Mouse (Mus musculus) heart, postnatal 25 days (tissue): Measurements from ENCODE around the gene Hlcs. TPM values are rescaled to one million over a fixed set of nuclear protein-coding genes. Genes with fewer than 3 reads are reported as not detected.

Experiments
- DNase-seq: peaks from one replicate; pipeline ENCODE4 v3.0.0; 2022; ENCODE audit warnings: low spot score
- intact Hi-C: fragments of 180-260 bp; cut with DNase I; formaldehyde crosslinking; loops from one replicate; pipeline ENCODE4 v1.15.1; 2025
- total RNA-seq, 2 experiments: library from RNA; stranded (reverse); gene quantifications; 2 replicates each; pipeline ENCODE4 v1.2.3; 2021

Gene Hlcs
- total RNA-seq, 2 experiments from 2014 or later, result 5.0 to 5.7 TPM

DNA sequence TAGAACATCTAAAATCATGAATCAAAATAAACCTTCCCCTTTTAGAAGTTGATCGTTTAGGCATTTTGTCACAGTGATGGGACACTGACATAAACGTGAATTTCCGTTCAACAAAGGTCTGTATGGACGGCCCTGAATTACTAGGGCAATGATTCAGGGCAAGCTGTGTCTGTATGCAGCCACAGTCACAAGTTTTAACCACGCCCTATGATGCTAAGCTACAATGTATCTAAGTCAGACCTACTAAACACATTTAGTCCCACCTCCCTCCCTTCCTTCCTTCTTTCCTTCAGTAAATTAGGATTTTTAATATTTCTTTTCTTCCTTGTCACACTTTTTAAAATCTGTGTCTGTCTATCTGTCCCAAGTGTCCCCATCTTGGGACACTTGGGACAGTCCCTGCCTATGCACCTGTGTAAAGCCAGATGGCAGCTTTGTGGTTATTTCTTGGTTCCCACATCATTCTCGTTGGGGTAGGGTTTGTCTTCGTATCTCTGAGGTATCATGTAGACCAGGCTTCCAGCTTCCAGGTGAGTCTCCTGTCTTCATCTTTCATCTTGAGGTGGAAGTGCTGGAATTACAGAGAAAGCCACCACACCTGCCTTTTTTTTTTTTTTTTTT is 137.9 kb downstream of the Hlcs start:
- no peak for DNase-seq
- intact Hi-C loops, result no loop called here

DNA sequence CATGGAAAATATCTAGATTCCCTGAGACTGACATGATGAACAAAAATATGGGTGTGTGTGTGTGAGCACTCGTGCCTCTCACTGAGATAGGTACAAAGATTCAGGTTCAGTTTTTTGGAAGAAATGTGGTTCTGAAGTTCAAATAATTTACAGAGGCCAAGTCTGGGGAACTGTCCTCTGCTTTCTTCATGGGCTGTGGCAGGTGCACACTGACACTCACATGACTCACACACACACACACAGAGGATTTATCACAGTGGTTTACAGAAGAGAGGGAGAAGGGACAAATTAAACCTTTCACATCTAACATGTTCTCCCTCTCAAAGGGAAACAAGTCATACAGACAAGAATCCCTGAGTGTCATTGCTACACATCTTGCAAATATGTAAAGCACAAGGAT is 140.0 kb downstream of the Hlcs start:
- no peak for DNase-seq
- intact Hi-C loops, result no loop called here

DNA sequence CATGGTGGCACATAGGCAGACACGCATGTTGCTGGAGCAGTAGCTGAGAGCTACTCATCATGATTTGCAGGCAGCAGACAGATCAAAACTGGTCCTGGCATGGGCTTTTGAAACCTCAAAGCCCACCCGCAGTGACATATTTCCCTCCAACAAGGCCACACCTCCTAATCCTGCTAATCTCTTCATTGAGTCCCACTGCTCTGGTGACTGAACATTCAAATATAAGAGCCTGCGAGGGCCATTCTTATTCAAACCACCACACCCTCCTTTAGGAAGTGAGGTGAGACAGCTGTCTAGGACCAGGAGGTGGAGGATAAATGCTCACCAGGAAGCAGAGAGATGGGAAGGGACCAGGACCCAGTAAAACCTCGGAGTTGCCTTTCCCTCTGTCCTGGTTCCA is 143.2 kb downstream of the Hlcs start:
- intact Hi-C loops, result no loop called here
- no peak for DNase-seq

DNA sequence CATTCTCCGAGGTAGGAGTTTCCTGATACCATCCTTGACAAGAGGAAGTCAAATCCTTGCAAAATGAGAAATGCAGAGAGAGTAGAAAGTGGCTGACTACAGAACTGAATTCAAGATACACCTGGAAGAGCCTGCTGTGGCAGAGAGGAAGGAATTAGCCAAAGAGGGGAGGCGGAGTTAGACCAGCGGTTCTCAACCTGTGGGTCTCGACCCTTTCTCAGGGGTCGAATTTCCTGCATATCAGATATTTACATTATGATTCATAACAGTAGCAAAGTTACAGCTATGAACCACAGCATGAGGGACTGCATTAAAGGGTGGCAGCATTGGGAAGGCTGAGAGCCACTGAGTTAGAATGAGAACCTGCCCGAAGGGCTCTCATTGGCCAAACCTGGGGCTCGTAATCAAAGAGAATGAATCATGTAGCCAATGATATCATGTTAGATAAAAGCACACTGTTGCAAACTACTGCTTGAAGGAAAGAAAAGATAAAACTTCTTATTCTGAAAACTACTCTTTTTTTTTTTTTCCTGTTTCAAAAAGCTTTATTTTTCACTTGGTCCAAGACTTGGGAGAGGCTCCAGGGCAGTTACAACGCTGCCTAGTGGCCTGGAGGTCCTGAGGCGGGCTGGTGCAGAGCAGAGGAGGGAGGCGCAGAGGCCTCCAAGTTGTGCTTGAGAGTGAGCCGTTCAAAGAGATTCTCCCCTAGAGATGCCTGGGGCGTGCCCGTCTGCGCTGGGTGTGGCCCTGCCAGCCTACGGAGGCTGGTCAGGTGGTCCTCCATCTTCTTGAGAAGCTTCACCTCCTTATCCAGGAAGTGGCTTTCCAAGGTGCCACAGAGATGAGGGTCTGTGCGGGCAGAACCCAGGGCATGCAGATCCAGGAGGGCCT is 144.5 kb downstream of the Hlcs start:
- no peak for DNase-seq
- intact Hi-C loops, result no loop called here

DNA sequence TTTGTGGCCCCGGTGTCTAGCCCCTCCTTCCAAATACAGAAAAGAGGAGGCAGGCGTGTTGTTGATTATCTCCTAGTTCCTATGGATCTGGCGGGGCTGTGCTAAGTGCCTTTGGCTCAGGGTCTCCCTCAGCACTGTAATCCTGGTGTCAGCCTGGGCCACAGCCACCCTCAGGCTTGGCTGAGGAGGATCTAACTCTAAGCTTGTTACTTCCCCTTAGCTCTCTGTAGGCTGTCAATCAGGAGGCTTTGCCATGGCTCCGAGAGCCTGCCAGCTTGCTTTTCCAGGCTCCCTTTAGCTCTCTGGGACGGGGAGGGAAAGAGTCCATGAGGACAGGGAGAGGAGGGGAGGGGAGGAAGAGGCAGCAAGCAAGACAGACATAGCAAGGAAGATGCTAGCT is 148.4 kb downstream of the Hlcs start:
- intact Hi-C loops, result no loop called here
- DNase-seq, result no peak

DNA sequence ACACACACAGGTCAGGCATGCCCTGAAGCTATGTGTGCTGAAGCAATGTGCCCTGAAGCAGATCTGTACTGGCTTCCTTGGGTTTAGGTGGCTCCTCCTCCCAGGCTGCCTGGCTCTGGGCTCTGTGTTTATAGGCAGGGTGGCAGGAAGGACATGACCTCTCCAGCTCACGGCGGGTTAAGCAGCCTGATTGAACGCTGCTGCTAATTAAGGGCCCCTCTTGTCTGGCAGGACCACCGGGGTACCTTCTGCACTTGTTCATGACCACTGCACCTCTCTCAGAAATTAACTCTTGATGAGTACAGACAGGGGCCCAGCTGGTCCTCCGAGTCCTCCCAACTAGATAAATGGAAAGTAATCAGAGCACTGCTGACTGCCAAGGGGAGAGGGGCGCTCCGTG is 149.1 kb downstream of the Hlcs start:
- intact Hi-C loops, result no loop called here
- no peak for DNase-seq

DNA sequence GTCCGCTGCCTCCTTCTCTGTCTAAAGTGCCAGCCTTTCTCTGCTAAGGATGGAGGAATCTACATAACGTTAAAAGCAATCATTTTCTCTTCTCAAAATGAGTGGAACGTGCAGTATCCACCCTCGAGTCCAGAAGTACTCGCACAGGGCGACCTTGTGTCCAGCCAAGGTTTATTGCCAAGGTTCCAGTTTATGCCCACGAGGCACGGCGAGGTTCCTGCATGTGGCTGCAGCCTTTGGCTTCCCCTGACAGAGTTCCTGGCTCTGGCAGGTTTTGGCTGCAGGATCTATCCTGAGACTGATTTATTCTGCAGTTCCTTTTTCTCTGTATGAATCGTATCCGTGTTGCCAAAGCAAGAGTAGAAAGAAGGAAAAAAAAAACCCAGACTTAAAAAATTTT is 150.3 kb downstream of the Hlcs start:
- DNase-seq, result no peak
- intact Hi-C loops, result no loop called here

DNA sequence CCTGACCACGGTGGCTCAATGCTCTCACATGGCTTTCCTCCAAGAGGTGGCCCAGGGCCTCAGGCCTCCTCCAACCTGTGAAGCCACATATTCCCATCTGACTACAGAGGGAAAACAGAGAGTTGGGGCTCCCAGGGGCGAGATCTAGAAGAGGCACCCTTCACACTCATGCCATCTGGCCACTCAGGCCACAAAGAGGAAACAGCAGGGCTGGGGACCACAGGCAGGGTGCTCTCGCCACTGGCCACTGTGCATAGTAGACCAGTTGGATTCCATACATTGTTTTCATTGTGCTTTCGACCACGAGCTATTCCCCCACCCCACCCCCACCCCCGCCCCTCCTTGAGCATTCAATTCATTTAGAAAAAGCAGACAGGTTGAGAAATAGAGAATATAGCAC is 151.4 kb downstream of the Hlcs start:
- intact Hi-C loops, result no loop called here
- DNase-seq, result no peak

DNA sequence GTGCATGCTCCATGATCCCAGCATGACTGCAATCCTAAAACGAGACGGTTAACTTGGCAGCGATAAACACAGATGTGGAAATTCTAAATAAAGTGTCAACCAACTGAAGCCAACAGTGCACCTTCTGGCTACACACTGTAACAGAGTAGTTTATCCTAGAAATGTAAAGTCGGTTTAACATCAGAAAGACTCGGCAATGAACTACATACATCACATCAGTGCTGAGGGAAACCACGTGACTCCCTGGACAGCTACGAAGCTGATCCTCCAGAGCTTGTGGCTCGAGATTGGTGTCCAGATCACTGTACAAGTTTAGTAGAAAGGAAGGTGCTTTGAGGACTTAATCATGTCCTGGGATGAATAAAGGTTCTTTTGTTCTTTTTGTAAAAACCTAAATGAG is 155.6 kb downstream of the Hlcs start:
- DNase-seq, result no peak
- intact Hi-C loops, result no loop called here

DNA sequence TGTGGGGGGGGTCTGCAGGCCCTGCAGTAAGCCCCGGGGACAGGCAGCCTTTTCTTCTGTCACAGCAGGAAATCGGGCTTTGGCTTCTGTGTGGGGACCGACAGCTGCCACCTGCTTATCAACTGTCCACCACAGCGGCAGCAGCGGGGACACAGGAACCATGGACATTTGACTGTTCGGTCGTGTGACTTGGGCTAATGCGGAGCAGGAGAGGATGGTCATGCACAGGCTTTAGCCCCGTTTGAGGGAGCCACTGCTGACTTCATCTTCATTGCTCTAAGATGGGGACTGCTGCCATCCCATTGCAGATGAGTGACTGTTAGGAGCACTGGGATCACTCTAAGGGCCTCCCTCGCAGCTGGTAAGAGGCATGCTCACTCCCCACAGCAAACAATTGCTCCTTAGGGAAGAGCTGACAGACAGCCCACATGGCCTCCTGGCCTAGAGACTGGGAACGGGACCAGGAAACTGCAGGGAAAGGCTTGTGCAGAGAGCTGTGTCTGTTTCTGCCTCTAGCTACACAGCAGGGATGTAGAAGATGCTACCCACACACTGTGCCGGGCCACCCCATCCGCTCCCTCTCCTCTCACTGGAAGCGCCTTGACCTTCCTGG is 158.2 kb downstream of the Hlcs start:
- no peak for DNase-seq
- intact Hi-C loops, result no loop called here

DNA sequence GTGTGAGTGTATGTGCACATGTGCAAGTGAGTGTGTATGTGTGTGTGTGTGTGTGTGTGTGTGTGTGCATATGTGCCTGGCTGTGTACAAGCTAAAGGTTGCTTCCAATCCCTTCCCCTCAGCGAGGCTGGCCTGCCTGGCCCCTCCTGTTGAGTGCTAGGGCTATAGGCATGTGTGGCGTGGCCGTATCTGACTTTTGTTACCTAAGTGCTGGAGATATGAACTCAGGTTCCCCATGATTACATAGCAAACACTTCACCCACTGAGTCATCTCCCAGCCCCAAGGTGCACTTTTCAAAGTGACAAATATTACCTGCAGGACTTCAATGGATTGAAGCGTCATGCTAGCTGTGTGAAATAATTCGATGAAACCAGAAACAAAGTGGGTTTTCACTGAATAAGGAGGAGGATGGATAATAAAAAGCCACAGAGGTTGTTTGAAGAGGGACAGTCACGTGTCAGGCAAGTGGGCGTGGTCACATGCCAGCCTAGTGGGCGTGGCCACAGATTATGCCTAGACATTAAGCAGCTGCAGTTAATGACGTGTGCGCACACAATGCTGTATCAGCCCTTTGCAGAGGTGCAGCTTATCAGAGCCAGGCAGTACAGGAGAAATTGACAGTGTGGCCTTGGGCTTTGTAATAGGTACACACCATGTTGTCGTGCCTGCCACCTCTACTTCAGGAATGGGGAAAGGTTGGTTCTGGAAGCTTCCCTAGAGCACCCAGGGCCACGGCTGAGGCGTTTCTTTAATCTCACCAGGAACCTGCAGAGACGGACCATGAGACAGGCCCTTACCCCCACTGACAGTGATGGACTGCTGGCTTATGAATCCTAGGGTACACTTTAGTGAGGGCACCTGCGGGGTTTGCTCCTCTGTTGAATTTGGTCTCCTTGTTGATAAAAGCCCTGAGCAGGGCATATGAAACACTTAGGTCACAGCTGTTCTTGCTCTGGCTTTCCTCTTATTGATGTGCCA is 163.0 kb downstream of the Hlcs start:
- no peak for DNase-seq
- intact Hi-C loops, result no loop called here

DNA sequence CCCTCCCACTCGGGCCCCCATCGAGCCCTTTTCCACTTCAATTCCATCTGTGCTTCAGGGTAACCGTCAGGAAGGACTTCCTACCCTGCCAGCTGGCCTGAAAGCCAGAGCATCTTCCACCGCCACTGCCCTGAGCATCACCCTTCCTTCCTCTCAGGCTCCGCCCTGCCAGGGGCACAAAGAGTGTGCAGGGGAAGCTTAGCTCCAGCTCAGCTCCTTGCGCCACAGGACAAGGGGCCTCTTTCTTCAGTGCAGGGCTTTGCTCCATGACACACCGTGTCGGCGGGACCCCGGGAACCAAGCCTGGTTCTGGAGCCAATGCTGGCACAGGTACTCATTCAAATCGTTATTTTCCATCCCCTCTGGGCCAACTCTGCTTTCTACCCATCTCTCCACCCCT is 165.2 kb downstream of the Hlcs start:
- DNase-seq, result peak; percentile 10
- intact Hi-C loops, result no loop called here

DNA sequence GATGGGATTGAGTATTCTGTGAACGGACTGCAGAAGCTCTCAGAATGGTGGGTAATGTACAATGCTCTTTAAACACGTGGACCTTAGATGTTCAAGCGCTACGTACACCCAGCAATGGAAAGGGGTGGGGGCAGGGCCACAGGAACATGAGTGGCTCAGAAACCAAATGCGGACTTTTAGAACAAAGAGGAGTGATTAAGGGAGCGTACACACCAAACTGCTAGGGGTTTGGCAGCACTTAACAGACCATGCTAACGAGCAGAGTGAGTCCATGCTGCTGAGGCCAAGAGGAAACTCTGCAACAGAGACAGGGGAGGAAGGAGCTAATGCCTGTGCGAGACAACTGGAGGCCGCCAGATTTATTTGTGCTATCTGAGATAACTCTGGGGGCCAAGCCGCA is 170.0 kb downstream of the Hlcs start:
- intact Hi-C loops, result no loop called here

DNA sequence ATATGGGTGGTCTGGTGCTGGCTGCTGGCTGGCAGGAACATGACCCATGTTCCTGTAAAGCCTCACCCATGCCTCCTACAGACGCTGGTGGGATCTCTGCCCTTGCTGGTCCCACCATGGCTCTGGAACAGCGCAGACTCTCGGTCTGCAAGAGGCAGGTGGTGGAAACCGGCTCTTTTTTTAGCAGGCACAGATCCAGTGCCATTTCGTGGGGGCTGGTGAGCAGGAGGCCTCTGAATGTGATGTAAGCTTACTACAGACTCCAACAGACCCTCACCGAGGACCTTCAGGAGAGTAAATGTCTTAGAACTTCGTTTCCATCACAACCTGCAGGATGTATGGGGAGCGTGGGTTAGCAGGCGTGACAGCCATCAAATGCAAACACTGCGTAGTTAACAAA is 172.6 kb downstream of the Hlcs start:
- DNase-seq, result no peak
- intact Hi-C loops, result no loop called here

More for the DNA sequence above, 170.0 kb downstream of the Hlcs start:
- DNase-seq, result no peak

DNA sequence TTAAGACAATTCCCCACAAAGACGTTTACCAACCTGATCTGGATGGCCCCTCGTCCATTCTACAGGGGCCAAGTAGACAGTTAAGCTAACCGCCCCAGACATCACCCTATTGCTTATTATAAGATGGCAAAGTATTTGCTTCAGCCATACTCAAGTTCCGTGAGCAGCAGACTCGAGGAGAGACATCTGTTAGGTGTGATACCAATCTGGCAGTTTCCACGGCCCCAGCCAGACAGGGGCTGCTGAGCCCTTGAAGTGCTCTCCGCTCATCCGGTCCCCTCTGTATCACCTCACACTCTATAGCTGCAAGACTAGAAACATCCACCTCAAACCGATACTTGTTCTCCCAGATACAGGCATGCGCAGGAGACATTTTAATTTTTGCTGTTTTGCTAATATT is 179.2 kb downstream of the Hlcs start:
- no peak for DNase-seq
- intact Hi-C loops, result no loop called here

DNA sequence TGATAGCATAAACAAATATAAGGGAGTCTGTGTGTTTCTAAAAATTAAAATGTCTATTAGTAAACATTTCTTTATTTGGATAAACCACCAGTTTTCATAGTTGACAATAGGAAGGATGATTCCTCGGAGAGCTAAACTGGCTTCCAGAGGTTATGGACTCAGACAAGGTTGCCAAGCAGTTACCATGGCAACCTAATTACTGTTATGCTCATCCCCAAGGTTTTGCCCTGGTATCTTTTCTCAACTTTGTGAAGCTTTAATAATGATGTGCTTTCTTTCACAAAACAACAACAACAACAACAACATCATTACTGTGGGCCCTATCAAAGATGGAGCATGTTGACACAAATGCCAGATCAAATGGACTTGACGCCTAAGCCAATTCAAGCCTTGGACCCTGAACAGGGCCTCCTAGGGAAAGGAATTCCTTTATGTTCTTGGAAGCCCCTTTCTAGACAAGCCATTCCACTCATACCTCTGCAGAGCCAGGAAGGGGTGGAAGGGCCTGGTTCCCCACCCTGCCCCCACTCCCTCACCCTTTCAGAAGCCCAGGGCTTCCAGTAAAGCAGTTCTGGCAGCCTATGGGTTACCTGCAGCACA is 185.0 kb downstream of the Hlcs start:
- DNase-seq, result no peak
- intact Hi-C loops, result no loop called here

DNA sequence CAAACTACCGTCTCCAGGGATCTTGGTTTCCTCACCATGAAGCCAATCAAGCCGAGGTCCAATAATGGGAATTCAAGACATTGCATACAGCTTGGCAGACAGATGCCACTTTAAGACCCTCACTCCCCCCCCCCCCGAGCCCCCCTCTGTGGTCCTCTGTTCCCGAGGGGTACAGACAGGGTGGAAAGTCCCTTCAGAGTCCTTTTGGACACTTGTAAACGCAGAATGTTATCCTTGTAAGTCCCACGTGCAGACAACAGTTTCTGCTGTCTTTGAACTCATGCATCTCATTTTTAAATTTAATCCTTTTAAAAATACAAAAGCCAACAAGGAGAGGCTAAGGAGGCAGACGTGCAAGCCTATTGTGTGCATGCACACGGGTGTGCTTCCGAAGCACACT is 187.2 kb downstream of the Hlcs start:
- no peak for DNase-seq
- intact Hi-C loops, result no loop called here

DNA sequence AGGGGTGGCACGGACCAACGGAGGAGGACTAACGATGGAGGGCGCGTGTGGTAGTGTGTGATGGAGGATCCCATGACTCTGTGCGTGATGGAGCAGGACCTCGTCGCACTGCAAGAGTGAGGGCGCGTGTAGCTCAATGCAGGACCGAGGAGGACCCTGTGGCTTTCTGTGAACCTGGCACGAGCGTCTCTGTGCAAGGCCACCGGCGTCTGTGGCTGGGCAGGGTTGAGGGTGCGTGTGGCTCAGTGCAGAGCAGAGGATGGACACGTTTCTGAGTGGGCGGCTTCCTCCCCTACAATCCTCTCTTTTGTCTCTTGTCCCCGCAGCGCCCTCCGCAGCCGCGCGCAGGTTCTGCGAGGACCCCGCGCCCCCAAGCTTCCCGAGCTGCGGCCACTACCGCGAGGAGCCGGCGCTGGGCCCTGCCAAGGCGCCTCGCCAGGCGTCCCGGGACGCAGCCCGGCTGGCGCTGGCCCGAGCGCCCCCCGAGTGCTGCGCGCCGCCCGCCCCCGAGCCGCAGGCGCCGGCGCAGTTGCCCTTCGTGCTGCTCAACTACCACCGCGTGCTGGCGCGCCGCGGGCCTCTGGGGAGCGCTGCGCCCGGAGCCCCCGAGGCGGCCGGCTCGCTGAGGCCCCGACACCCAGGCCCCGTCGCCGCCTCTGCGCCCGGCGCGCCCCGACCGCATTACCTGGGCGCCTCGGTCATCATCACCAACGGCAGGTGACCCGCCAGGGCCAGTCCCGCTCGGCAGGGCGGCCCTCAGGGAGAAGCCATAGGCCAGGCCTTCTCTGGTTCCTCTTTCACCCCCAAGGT is 188.0 kb downstream of the Hlcs start:
- intact Hi-C loops, result no loop called here
- no peak for DNase-seq

DNA sequence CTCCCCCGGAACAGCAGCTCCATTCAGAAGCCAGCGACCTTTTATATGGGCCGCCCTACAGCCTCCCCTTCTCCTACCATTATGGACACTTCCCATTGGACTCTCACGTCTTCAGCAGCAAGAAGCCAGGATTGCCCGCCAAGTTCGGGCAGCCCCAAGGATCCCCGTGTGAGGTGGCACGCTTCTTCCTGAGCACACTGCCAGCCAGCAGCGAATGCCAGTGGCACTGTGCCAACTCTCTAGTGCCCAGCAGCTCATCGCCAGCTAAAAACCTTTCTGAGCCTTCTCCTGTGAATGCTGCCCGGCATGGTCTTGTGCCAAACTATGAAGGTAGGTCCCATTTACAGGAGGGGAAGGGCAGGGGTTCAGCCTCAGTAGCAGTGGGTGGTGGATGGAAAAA is 190.1 kb downstream of the Hlcs start:
- intact Hi-C loops, result no loop called here
- DNase-seq, result no peak
